Mouse (Mus musculus) E14TG2a.4 (cell line): ENCODE measurements around the gene Syt16.

ENCODE experiments used
- CTCF ChIP-seq: conservative IDR thresholded peaks from 2 replicates; pipeline ENCODE4 v1.5.1; 2014; ENCODE audit warnings: low read length
- NANOG ChIP-seq: IDR thresholded peaks from 2 replicates; pipeline ENCODE4 v1.6.1; 2014; ENCODE audit warnings: borderline replicate concordance, low read length, mixed read lengths
- POU5F1 ChIP-seq: IDR thresholded peaks from 2 replicates; pipeline ENCODE4 v1.6.1; 2014; ENCODE audit warnings: low read length, borderline replicate concordance

DNA sequence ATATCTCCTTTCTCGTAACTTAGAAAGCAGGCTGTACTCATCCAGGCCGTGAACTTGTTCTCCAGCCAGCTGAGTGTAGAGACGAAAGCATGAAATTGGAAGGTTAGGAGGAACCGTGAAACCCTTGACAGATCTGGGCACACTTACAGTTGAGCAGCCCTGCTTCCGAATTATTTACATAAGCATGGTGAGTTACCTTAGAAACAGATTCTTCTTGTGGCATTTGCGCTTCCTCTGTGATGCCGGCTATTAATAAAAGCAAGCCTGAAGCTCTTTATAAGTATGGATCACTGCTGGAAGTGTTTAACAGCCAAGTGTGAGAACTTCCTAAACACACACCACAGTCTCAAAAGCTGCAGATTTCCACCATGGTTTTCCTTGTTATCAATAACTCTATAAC is 144.7 kb downstream of the Syt16 start:
- no peak for TF ChIP-seq CTCF
- no peak for TF ChIP-seq NANOG
- TF ChIP-seq POU5F1: no peak
